Mouse (Mus musculus): ENCODE measurements around the gene Cyp2d34. TPM values are rescaled to one million over a fixed set of nuclear protein-coding genes. Genes with fewer than 3 reads are reported as not detected.

Gene Cyp2d34
- polyA plus RNA-seq, 1 experiment from 2014 or later = not detected

DNA sequence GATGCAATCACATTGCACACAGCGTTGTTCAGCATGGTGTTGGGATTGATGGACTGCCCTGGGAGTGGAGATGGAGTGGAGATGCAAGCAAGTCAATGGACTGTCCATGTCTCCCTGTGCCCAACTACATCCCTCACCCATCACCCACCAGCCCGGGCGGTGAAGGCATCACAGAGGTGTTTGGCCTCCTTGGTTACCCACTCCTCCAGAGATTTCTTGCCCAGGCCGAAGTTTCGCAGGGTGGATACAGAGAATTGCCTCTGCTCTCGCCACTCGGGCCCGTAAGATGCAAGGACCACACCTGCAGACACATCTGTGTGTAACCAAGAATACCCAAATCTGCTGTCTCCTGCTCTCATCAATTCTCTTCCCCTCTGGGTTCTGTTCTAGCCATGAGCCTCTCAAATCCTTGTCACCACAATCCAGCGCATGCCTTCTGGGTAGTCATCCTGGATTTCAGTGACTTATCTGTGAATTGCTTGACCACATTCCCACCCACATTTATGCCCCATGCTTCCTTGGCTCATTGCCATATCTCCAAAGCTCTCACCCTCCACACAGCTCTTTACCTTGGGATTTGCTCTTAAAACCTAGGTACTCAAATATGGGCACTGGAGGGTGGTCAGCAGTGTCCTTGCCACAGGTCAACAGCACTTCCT, 2.3 kb downstream of the Cyp2d34 start:
- no peak for ATAC-seq (ENCODE audit: insufficient read depth)
- WGBS (ENCODE audit: insufficient replicate concordance) = 74% methylated on average over 9 of the region's 9 CpGs
- Histone ChIP-seq H3K9me3 (replicated peaks) (no peaks in the 10 kb centered on the region), H3K36me3 (replicated peaks) (no peaks in the 10 kb centered on the region), H3K27me3 (no peaks in the 10 kb centered on the region), H3K4me3 (replicated peaks) (no peak overlapping the region), H3K4me1 (replicated peaks) (no peaks in the 10 kb centered on the region), H3K4me2 (no peak overlapping the region), H3K9ac (no peak overlapping the region), H3K27ac (replicated peaks) (no peak overlapping the region)

GRCm38 (mm10) chr15:82582621-82583020, 38.1 kb downstream of the Cyp2d34 start:
- Histone ChIP-seq H3K9ac (no peak overlapping the region), H3K9me3 (replicated peaks) (no peaks in the 10 kb centered on the region), H3K4me1 (replicated peaks) (no peaks in the 10 kb centered on the region), H3K36me3 (replicated peaks) (no peaks in the 10 kb centered on the region), H3K27ac (replicated peaks) (no peak overlapping the region), H3K27me3 (no peaks in the 10 kb centered on the region), H3K4me2 (no peak overlapping the region), H3K4me3 (replicated peaks) (no peak overlapping the region)
- 74% methylated on average over 9 of the region's 9 CpGs for WGBS (ENCODE audit: insufficient replicate concordance)
- ATAC-seq (ENCODE audit: insufficient read depth) = no peak

GRCm38 (mm10) chr15:82579071-82579470, 41.7 kb downstream of the Cyp2d34 start:
- no peak overlapping the region for H3K9ac ChIP-seq
- 50% methylated on average over 2 of the region's 2 CpGs for WGBS (ENCODE audit: insufficient replicate concordance)
- H3K9me3 ChIP-seq (replicated peaks) = no peaks in the 10 kb centered on the region
- H3K4me1 ChIP-seq (replicated peaks) = no peaks in the 10 kb centered on the region
- H3K4me3 ChIP-seq (replicated peaks) = no peak overlapping the region
- H3K27ac ChIP-seq (replicated peaks) = no peak overlapping the region
- no peak for ATAC-seq (ENCODE audit: insufficient read depth)
- no peaks in the 10 kb centered on the region for H3K27me3 ChIP-seq
- no peaks in the 10 kb centered on the region for H3K36me3 ChIP-seq (replicated peaks)
- no peak overlapping the region for H3K4me2 ChIP-seq

DNA sequence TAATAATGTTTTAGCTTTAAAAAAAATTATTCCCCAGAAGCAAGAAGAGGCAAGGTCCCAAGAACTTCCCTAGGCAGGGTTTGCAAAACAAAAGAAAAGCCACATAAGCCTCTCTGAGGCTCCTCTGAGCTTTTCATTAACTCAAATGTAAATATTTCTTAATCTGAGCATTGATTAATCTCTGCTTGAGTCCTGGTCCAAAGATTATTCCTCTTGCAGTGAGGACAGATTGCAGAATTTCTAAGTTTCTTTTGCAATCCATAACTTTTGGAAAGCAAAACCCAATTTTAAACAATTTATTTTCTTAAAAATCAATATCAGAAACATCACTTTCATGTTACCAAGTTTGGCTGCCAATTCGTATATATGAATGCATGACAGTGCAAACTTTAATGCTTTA, 47.9 kb downstream of the Cyp2d34 start:
- Histone ChIP-seq H3K27ac (replicated peaks) (no peak overlapping the region), H3K9me3 (replicated peaks) (no peaks in the 10 kb centered on the region), H3K27me3 (no peaks in the 10 kb centered on the region), H3K4me3 (replicated peaks) (no peak overlapping the region), H3K36me3 (replicated peaks) (no peaks in the 10 kb centered on the region), H3K4me2 (no peak overlapping the region), H3K4me1 (replicated peaks) (no peaks in the 10 kb centered on the region), H3K9ac (no peak overlapping the region)
- ATAC-seq (ENCODE audit: insufficient read depth) = no peak
- WGBS (ENCODE audit: insufficient replicate concordance) = 41% methylated on average over 1 of the region's 1 CpGs

Small RNAs within 50 kb of the gene (microRNA-seq; reads per million reads assigned to microRNA genes)
- gene Gm27463 (not detected), gene Gm27742 (not detected)

Other genes starting within 250 kb of the Cyp2d34 start
- 17.7 and 19.1 TPM in 2 replicates for gene Cyp2d22, start 240.7 kb downstream of the Cyp2d34 start, polyA plus RNA-seq (2015; fragmentation: Nextera tagmentation; extraction: Ambion mirVana)
- 0.10 TPM in 1 of 2 replicates, not detected in the other for gene Cyp2d11, start 226.9 kb downstream of the Cyp2d34 start, polyA plus RNA-seq (2015; fragmentation: Nextera tagmentation; extraction: Ambion mirVana)
- 52.7 and 71.7 TPM in 2 replicates for gene Cyp2d10, start 213.8 kb downstream of the Cyp2d34 start, polyA plus RNA-seq (2015; fragmentation: Nextera tagmentation; extraction: Ambion mirVana)
- 2.6 and 4.3 TPM in 2 replicates for gene Cyp2d9, start 187.5 kb downstream of the Cyp2d34 start, polyA plus RNA-seq (2015; fragmentation: Nextera tagmentation; extraction: Ambion mirVana)
- gene Cyp2d12, start 65.9 kb downstream of the Cyp2d34 start, polyA plus RNA-seq (2015; fragmentation: Nextera tagmentation; extraction: Ambion mirVana) = not detected in 2 replicates
- 0.13 TPM in 2 replicates for gene Cyp2d40, start 143.2 kb upstream of the Cyp2d34 start, polyA plus RNA-seq (2015; fragmentation: Nextera tagmentation; extraction: Ambion mirVana)
- gene Cyp2d26, start 173.3 kb upstream of the Cyp2d34 start, polyA plus RNA-seq (2015; fragmentation: Nextera tagmentation; extraction: Ambion mirVana) = 61.1 and 109 TPM in 2 replicates